Mouse (Mus musculus) spleen, adult 12 weeks (tissue): ENCODE data around the gene Alg13.

Experiments used
- DNase-seq: peaks from one replicate; pipeline ENCODE4 v3.0.0; 2022; ENCODE audit warnings: low spot score

Gene Alg13

GRCm38 (mm10) chrX:144317548-144318163, at the start of gene Alg13:
Gene Alg13, plus strand, starts transcription at chrX:144317804.
- peak; percentile 41 for DNase-seq

GRCm38 (mm10) chrX:144268606-144269005, 49.0 kb upstream of the Alg13 start:
- DNase-seq, result no peak

- no peak for DNase-seq
Observed at GRCm38 (mm10) chrX:144301476-144301875, 16.1 kb upstream of the Alg13 start.

- no peak for DNase-seq
Observed at GRCm38 (mm10) chrX:144305659-144306058, 11.9 kb upstream of the Alg13 start.

GRCm38 (mm10) chrX:144314041-144314440, 3.6 kb upstream of the Alg13 start:
- DNase-seq, result no peak

- DNase-seq, result no peak
Observed at GRCm38 (mm10) chrX:144315028-144315427, 2.6 kb upstream of the Alg13 start.

GRCm38 (mm10) chrX:144316004-144316403, 1.6 kb upstream of the Alg13 start:
- no peak for DNase-seq

GRCm38 (mm10) chrX:144318164-144318979, 768 bp downstream of the Alg13 start:
- DNase-seq, result peak; percentile 8

- DNase-seq, result no peak
Observed at GRCm38 (mm10) chrX:144319366-144319765, 1.8 kb downstream of the Alg13 start.

- no peak for DNase-seq
Observed at GRCm38 (mm10) chrX:144325375-144325774, 7.8 kb downstream of the Alg13 start.

GRCm38 (mm10) chrX:144335332-144336015, 17.9 kb downstream of the Alg13 start:
- DNase-seq, result no peak

GRCm38 (mm10) chrX:144337938-144338337, 20.3 kb downstream of the Alg13 start:
- DNase-seq, result no peak

- no peak for DNase-seq
Observed at GRCm38 (mm10) chrX:144338355-144338754, 20.8 kb downstream of the Alg13 start.

GRCm38 (mm10) chrX:144374196-144374595, 56.6 kb downstream of the Alg13 start:
- no peak for DNase-seq

GRCm38 (mm10) chrX:144403526-144403925, 85.9 kb downstream of the Alg13 start:
- peak; percentile 14 for DNase-seq

GRCm38 (mm10) chrX:144408036-144408435, 90.4 kb downstream of the Alg13 start:
- no peak for DNase-seq

GRCm38 (mm10) chrX:144420259-144420658, 102.7 kb downstream of the Alg13 start:
- DNase-seq, result no peak

GRCm38 (mm10) chrX:144421091-144421490, 103.5 kb downstream of the Alg13 start:
- no peak for DNase-seq

GRCm38 (mm10) chrX:144423848-144424247, 106.2 kb downstream of the Alg13 start:
- no peak for DNase-seq
